Mouse (Mus musculus): ENCODE measurements at regions not wholly inside any gene's neighbourhood (a gene's known extent, or its start where the extent isn't known, plus 50 kb on each side); places are given as distances from the start of the nearest gene placed in this dataset.

GRCm38 (mm10) chr9:76896347-76896746 is 149.2 kb downstream of the Tinag start:
- DNase-seq (ENCODE audit: low read depth, low spot score): no peak

GRCm38 (mm10) chr9:76881830-76882229 is 163.8 kb downstream of the Tinag start:
- no peak for DNase-seq (ENCODE audit: low read depth, low spot score)

DNA sequence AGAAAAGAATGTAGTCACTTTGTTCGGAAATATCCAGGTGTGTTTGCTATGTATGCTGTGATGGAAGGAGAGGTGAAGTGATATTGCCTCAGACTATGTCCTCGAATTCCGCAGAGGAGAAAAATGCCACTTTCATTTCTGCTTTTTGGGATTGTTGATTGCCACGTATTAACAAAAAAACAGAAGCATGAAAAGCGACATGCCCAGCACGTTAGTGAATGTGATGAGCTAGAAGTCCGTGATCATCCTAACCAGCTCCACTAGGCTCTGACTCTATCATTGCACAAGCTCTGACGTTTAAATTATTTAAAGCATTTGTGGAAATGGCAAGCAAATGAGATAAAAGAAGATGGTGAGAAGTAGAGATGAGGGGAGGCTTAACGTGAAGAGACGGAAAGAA is 169.6 kb downstream of the Tinag start:
- DNase-seq (ENCODE audit: low read depth, low spot score): no peak

DNA sequence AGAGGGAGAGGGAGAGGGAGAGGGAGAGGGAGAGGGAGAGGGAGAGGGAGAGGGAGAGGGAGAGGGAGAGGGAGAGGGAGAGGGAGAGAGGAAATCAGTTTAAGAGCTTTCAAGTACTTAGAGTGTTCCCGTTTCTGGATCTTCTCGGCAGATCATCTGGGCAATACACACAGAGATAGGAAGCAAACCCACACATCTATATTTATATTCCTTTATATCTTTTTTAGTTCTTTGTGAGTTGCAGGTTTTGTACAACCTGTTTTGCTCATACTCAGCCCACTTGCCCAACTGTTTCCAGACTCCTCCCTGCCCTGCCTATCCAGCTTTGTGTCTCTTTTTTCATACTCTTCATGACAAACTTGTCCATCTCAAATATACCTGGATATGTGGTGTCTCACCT is 173.2 kb downstream of the Tinag start:
- DNase-seq (ENCODE audit: low read depth, low spot score): no peak

DNA sequence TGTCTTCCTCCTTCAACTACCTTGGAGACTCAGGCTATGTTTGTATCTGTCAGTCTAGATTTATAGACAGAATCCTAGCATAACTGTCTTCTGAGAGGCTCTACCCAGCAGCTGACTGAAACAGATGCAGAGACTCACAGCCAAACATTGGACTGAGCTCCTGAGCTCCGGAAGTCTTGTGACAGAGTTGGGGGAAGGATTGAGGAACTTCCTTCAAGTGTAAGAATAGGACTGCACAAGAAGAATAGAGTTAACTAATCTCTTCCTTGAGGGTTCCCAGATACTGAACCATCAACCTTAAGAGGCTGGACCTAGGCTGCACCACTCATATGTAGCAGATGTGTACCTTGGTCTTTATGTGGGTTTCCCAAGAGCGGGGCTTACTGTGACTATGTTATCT is 176.0 kb downstream of the Tinag start:
- no peak for DNase-seq (ENCODE audit: low read depth, low spot score)

DNA sequence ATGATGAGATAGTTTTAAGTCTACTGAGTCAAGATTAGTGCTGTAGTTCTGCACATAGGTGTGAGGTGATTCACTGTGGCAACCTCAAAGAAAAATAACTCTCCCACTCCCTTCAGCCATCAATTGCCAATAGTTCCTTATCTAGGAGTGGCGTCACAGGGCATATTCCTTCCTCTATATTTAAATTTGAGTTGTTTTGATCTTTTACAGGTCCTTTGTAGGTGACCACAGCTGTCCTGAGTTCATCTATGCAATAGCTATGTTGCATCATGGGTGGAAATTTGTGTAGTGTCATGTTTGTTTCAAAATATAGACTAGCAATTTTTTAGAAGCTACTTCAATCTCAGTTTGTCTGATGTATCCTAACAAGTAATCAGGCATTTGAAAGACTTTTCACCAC is 177.0 kb downstream of the Tinag start:
- no peak for DNase-seq (ENCODE audit: low read depth, low spot score)

DNA sequence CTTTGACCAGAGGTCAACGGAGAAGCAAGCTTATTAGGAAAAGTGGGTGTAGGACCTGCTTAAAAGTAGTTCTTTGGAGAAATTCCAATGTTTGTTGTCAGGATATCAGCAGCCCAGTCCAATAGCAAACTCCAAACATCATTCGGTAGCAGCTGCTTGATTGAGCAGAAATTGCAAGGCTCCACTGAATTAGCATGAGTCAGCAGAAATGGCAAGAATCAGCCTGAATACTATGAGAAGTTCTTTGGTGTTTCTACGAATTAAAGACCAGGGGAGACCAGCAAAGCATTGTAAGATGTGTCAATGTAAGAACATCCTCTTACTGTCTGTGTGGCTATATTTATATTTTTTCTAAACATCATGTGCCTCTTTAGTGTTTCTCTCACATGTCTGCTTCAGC is 223.4 kb downstream of the Tinag start:
- no peak for DNase-seq (ENCODE audit: low read depth, low spot score)

DNA sequence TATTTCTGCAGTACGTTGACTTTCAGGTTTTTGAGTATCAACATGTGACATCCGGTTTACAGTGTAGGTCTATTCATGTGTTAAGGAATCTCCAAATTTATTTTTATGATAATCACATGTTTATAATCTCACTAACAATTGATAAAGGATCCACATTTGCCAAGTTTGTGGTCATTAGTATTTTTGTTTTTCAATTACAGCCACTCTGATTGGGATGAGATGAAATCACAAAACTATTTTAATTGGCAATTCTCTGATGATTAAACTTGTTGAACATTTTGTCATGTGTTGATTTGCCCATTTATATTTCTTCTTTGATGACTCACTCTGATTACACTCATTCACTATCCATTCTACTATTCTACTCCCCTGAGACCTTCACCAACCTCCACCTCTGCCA is 228.0 kb upstream of the Fam83b start:
- DNase-seq (ENCODE audit: low read depth, low spot score): no peak

GRCm38 (mm10) chr9:76788654-76789053 is 221.7 kb upstream of the Fam83b start:
- peak; percentile 38 for DNase-seq (ENCODE audit: low read depth, low spot score)
